21 mouse cellular contexts compared by ENCODE assay signal in genomic region chr2:131750206-131750605, GRCm38 (mm10).
DNase-seq lines count a peak whose midpoint lies in the region; ATAC-seq and TF ChIP-seq lines count a peak whose summit lies in the region.
"Had no signal": no experiment of that assay in that cellular context is flagged by ENCODE, and none has a peak within 500 bp of the region (broad histone marks: within the 10 kb centered on the region; RNA-seq: fewer than 3 reads in every experiment).

No protein-coding gene starts in this region.

- TF ChIP-seq CTCF in lung, adult 2 months (IDR thresholded peaks at IDR 0.05; ENCODE audit: insufficient read depth, low read length) = no peak

- 40% methylated on average over 4 of the region's 4 CpGs for whole genome bisulfite sequencing in kidney, embryonic 14.5 days
- WGBS in lung, adult 2 months = 52% methylated on average over 4 of the region's 4 CpGs

- peak; percentile 14 for DNase-seq in embryo, embryonic 10.5 days (ENCODE audit: low spot score)
- DNase-seq in embryo, embryonic 11 days = no peak
- no peak for DNase-seq in kidney, postnatal 10 days
- DNase-seq in lung, postnatal 10 days = peak; percentile 21
- no peak for DNase-seq in lung, adult 2 months
- DNase-seq in mesoderm, embryonic 11.5 days (ENCODE audit: low read depth, low spot score) = peak; percentile 34
- DNase-seq in cerebellum, postnatal 36 days = no peak
- DNase-seq: adrenal gland, postnatal 10 days; cerebellum, adult 18-20 months; cerebellum, postnatal 14 days; liver, embryonic 13.5 days; right cerebral cortex, postnatal 14 days; thymus, postnatal 36 days had no signal

- H3K36me3 ChIP-seq in kidney, embryonic 14.5 days (ENCODE audit: control insufficient read depth, insufficient read depth, low read length) = no peaks in the 10 kb centered on the region
- H3K36me3 ChIP-seq: embryonic facial prominence, embryonic 10.5 days; forebrain, embryonic 15.5 days; heart, embryonic 10.5 days; limb, embryonic 13.5 days; liver, embryonic 13.5 days had no signal

- no peak overlapping the region for H3K9ac ChIP-seq in kidney, embryonic 14.5 days (ENCODE audit: low read depth, low read length)
- H3K9ac ChIP-seq: forebrain, embryonic 15.5 days; limb, embryonic 13.5 days; liver, embryonic 13.5 days had no signal

- ATAC-seq in kidney, embryonic 14.5 days (ENCODE audit: low FRiP score, low TSS enrichment) = peak; percentile 58
- ATAC-seq: forebrain, embryonic 15.5 days; hindbrain, postnatal 0 days; intestine, embryonic 16.5 days had no signal

- H3K4me1 ChIP-seq in kidney, embryonic 14.5 days (ENCODE audit: control insufficient read depth, insufficient read depth, low read length) = peaks cover 6% of the 10 kb centered on the region; the same call in 1 of the 2 replicates
- H3K4me1 ChIP-seq in lung, adult 2 months (ENCODE audit: control insufficient read depth, insufficient read depth, low read length) = no peaks in the 10 kb centered on the region
- H3K4me1 ChIP-seq: forebrain, embryonic 15.5 days; liver, embryonic 13.5 days had no signal

- H3K4me3 ChIP-seq in kidney, embryonic 14.5 days (ENCODE audit: low read length) = no peak overlapping the region
- H3K4me3 ChIP-seq in lung, adult 2 months (replicated peaks; ENCODE audit: extremely low read depth, low read depth, low read length) = no peak overlapping the region
- H3K4me3 ChIP-seq: embryonic facial prominence, embryonic 10.5 days; forebrain, embryonic 15.5 days; heart, embryonic 10.5 days; limb, embryonic 13.5 days; liver, embryonic 13.5 days had no signal

- no peaks in the 10 kb centered on the region; the same call in 1 of the 2 replicates for H3K9me3 ChIP-seq in kidney, embryonic 14.5 days (ENCODE audit: control insufficient read depth, low read length)
- H3K9me3 ChIP-seq: embryonic facial prominence, embryonic 10.5 days; forebrain, embryonic 15.5 days; heart, embryonic 10.5 days; limb, embryonic 13.5 days; liver, embryonic 13.5 days had no signal

- H3K4me2 ChIP-seq in kidney, embryonic 14.5 days (replicated peaks; ENCODE audit: low read depth, low read length) = no peak overlapping the region
- H3K4me2 ChIP-seq: forebrain, embryonic 15.5 days; limb, embryonic 13.5 days; liver, embryonic 13.5 days; midbrain, embryonic 11.5 days had no signal

- H3K27me3 ChIP-seq in kidney, embryonic 14.5 days (ENCODE audit: control insufficient read depth, insufficient read depth, low read length) = no peaks in the 10 kb centered on the region
- H3K27me3 ChIP-seq: forebrain, embryonic 15.5 days; limb, embryonic 13.5 days; liver, embryonic 13.5 days had no signal

- peak overlapping the region; percentile 17; the same call in 1 of the 2 replicates for H3K27ac ChIP-seq in kidney, embryonic 14.5 days (ENCODE audit: low read depth, low read length)
- H3K27ac ChIP-seq: embryonic facial prominence, embryonic 10.5 days; forebrain, embryonic 15.5 days; heart, embryonic 10.5 days; hindbrain, postnatal 0 days; limb, embryonic 13.5 days; liver, embryonic 13.5 days had no signal

- no peak for TF ChIP-seq POLR2A in lung, adult 2 months (IDR thresholded peaks at IDR 0.05; ENCODE audit: borderline replicate concordance, extremely low read depth, low read depth, low read length)

Comparison
In these comparisons a context has a peak if more than half of its experiments do, and no peak if none do; other contexts are left out.
1. DNase-seq: peak in embryo, embryonic 10.5 days (single experiment), lung, postnatal 10 days (single experiment) and mesoderm, embryonic 11.5 days (single experiment); none in embryo, embryonic 11 days (single experiment), kidney, postnatal 10 days (single experiment), lung, adult 2 months (single experiment) and cerebellum, postnatal 36 days (0 of 2).